Mouse (Mus musculus) lung, adult 2 months (tissue): ENCODE results near the gene Agpat4.

Experiments used
- CTCF ChIP-seq: fragments of 200-500 bp; IDR thresholded peaks from 2 replicates; pipeline ENCODE4 v1.5.1; 2011; ENCODE audit warnings: mild to moderate bottlenecking, low read length, control low read depth; ENCODE audit not compliant: insufficient read depth
- POLR2A ChIP-seq: fragments of 200-500 bp; IDR thresholded peaks from 2 replicates; pipeline ENCODE4 v1.6.1; 2011; ENCODE audit warnings: low read depth, mild to moderate bottlenecking, control low read depth, low read length, borderline replicate concordance; ENCODE audit errors: extremely low read depth

DNA sequence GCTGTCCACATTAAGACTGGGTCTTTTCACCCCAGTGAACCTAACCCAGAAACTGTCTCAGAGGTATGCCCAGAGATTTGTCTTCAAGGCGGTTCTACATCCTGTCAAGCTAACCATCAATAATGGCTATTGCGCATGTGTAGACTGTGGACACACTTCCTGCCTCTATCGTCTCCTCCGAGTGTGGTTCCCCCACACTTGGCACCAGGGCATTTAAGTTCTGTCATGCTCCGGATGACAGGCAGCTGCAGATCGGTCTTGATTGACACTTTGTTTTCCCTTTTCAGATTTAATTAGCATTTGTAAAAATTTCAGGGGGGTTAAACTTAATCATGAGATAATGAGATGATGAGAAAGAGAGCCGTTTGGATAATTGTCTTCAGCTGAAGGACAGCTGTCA lies 56.4 kb downstream of the Agpat4 start:
- no peak for TF ChIP-seq CTCF
- TF ChIP-seq POLR2A = no peak
